29 mouse cellular contexts compared by ENCODE assay signal in the genomic region with DNA sequence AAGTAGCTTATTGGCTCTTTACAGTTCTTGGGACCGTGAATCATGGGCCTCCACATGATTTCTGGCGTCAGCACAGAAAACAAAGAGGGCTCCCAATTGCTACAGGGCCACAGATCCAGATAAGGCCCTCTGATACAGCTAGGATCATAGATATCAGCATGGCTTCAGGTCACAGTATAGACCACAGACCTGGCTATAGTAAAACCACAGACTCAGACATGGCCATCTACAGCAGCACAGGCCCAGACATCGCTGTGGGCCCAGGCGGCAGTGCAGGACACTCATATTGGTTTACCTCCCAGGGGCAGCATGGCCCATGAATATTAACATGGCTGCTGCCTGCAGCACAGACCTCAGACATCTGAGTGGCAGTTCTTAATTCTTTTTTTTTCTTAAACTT. TPM values are rescaled to one million over a fixed set of nuclear protein-coding genes. Genes with fewer than 3 reads are reported as not detected.
A peak's percentile ranks its signal among the peaks of the same experiment; 100 is the strongest.
DNase-seq lines count a peak whose midpoint lies in the region; ATAC-seq and TF ChIP-seq lines count a peak whose summit lies in the region.
"Had no signal": no experiment of that assay in that cellular context is flagged by ENCODE, and none has a peak within 500 bp of the region (broad histone marks: within the 10 kb centered on the region; RNA-seq: fewer than 3 reads in every experiment).

No protein-coding gene starts in this region.

- H3K27ac ChIP-seq in liver, embryonic 12.5 days, result no peak overlapping the region
- no peak overlapping the region for H3K27ac ChIP-seq in intestine, embryonic 15.5 days
- H3K27ac ChIP-seq: embryonic facial prominence, embryonic 13.5 days; embryonic facial prominence, embryonic 15.5 days; forebrain, embryonic 10.5 days; forebrain, embryonic 12.5 days had no signal

- 37% methylated on average over 4 of the region's 4 CpGs for WGBS in liver, embryonic 12.5 days (ENCODE audit: insufficient replicate concordance)
- 73% methylated on average over 4 of the region's 4 CpGs for WGBS in intestine, embryonic 15.5 days

- DNase-seq in liver, result no peak
- DNase-seq in G1E (ENCODE audit: low spot score), result peak; percentile 12
- no peak for DNase-seq in thymus, postnatal 0 days (ENCODE audit: low spot score)
- no peak for DNase-seq in layer of hippocampus, postnatal 36 days
- DNase-seq: adrenal gland, adult 8-10 months; adrenal gland, postnatal 14 days; adrenal gland, postnatal 36 days; B cell, adult 2 months; cerebellum, adult 11-12 months; cerebellum, adult 2 months; cerebellum, adult 9-10 months; cerebellum, postnatal 10 days; cerebellum, postnatal 25 days; embryo, embryonic 11 days had no signal

- no peak overlapping the region for H3K9ac ChIP-seq in liver, embryonic 12.5 days
- no peak overlapping the region for H3K9ac ChIP-seq in intestine, embryonic 15.5 days
- H3K9ac ChIP-seq: embryonic facial prominence, embryonic 13.5 days; embryonic facial prominence, embryonic 15.5 days; forebrain, embryonic 12.5 days had no signal

- no peak overlapping the region for H3K4me3 ChIP-seq in liver, embryonic 12.5 days
- peak overlapping the region; percentile 25; the same call in 1 of the 2 replicates for H3K4me3 ChIP-seq in G1E (ENCODE audit: low read depth, low read length)
- H3K4me3 ChIP-seq in intestine, embryonic 15.5 days (replicated peaks), result no peak overlapping the region
- H3K4me3 ChIP-seq: embryonic facial prominence, embryonic 13.5 days; embryonic facial prominence, embryonic 15.5 days; erythroblast, embryonic 14.5 days; forebrain, embryonic 10.5 days; forebrain, embryonic 12.5 days had no signal

- ATAC-seq in liver, embryonic 12.5 days, result peak; percentile 44; the same call in 1 of the 2 replicates
- peak; percentile 97 for ATAC-seq in G1E (ENCODE audit: extremely low read depth, insufficient number of reproducible peaks, low FRiP score, poor library complexity, severe bottlenecking)
- peak; percentile 70 for ATAC-seq in megakaryocyte progenitor cell, adult 5-6 weeks (replicated peaks; ENCODE audit: poor library complexity)
- no peak for ATAC-seq in intestine, embryonic 15.5 days
- ATAC-seq: activated CD4-positive, CD25-positive, alpha-beta regulatory T cell, adult 4 months; forebrain, embryonic 14.5 days; forebrain, embryonic 16.5 days; Patski had no signal

- TF ChIP-seq CTCF in G1E (IDR thresholded peaks at IDR 0.05; ENCODE audit: low read depth, low read length), result no peak

- no peaks in the 10 kb centered on the region for H3K27me3 ChIP-seq in liver, embryonic 12.5 days (replicated peaks)
- no peaks in the 10 kb centered on the region for H3K27me3 ChIP-seq in G1E (ENCODE audit: insufficient read depth, low read length)
- H3K27me3 ChIP-seq in intestine, embryonic 15.5 days (replicated peaks), result no peaks in the 10 kb centered on the region
- H3K27me3 ChIP-seq: embryonic facial prominence, embryonic 13.5 days; embryonic facial prominence, embryonic 15.5 days; forebrain, embryonic 12.5 days; Patski had no signal

- H3K9me3 ChIP-seq in liver, embryonic 12.5 days (replicated peaks), result no peaks in the 10 kb centered on the region
- H3K9me3 ChIP-seq in G1E (replicated peaks), result no peaks in the 10 kb centered on the region
- H3K9me3 ChIP-seq in intestine, embryonic 15.5 days, result no peaks in the 10 kb centered on the region
- H3K9me3 ChIP-seq: embryonic facial prominence, embryonic 13.5 days; embryonic facial prominence, embryonic 15.5 days; forebrain, embryonic 10.5 days; forebrain, embryonic 12.5 days had no signal

- no peak overlapping the region for H3K4me2 ChIP-seq in liver, embryonic 12.5 days
- H3K4me2 ChIP-seq in intestine, embryonic 15.5 days (replicated peaks), result no peak overlapping the region
- H3K4me2 ChIP-seq: embryonic facial prominence, embryonic 13.5 days; embryonic facial prominence, embryonic 15.5 days; forebrain, embryonic 12.5 days had no signal

- H3K4me1 ChIP-seq in liver, embryonic 12.5 days, result no peaks in the 10 kb centered on the region
- H3K4me1 ChIP-seq in G1E (ENCODE audit: insufficient read depth, low read depth, low read length), result peaks cover 22% of the 10 kb centered on the region
- H3K4me1 ChIP-seq in intestine, embryonic 15.5 days (replicated peaks), result no peaks in the 10 kb centered on the region
- H3K4me1 ChIP-seq: embryonic facial prominence, embryonic 13.5 days; embryonic facial prominence, embryonic 15.5 days; forebrain, embryonic 10.5 days; forebrain, embryonic 12.5 days had no signal

- H3K36me3 ChIP-seq in liver, embryonic 12.5 days, result no peaks in the 10 kb centered on the region
- no peaks in the 10 kb centered on the region for H3K36me3 ChIP-seq in G1E (replicated peaks)
- H3K36me3 ChIP-seq in intestine, embryonic 15.5 days, result no peaks in the 10 kb centered on the region
- H3K36me3 ChIP-seq: embryonic facial prominence, embryonic 13.5 days; embryonic facial prominence, embryonic 15.5 days; forebrain, embryonic 10.5 days; forebrain, embryonic 12.5 days had no signal

RNA-seq across cellular contexts. Expression of a gene that starts 34.8 kb away (rescaled TPM):
- 59.4 and 60.3 TPM in 2 replicates for polyA plus RNA-seq in liver, embryonic 12.5 days (2016; fragmentation: Nextera tagmentation; extraction: Ambion mirVana)
- total RNA-seq in G1E (2014; fragmentation: Nextera tagmentation), result 120 and 137 TPM in 2 replicates
- 105 and 118 TPM in 2 replicates for total RNA-seq in G1E (2017)
- 35.3 and 49.4 TPM in 2 replicates for polyA plus RNA-seq in G1E (2012)
- total RNA-seq in megakaryocyte progenitor cell, adult 5-6 weeks (2015), result 121 and 124 TPM in 2 replicates
- total RNA-seq in megakaryocyte progenitor cell, adult 5-6 weeks (2017), result 106 and 123 TPM in 2 replicates
- polyA plus RNA-seq in thymus, postnatal 0 days (2015; fragmentation: Nextera tagmentation; extraction: Ambion mirVana), result 114 and 125 TPM in 2 replicates
- polyA plus RNA-seq in intestine, embryonic 15.5 days (2015; fragmentation: Nextera tagmentation; extraction: Ambion mirVana), result 68.8 and 78.8 TPM in 2 replicates
- total RNA-seq in layer of hippocampus, postnatal 36 days (2021), result 10 to 100 TPM; 11.7 to 13.8 TPM

RNA-seq across cellular contexts. Expression of a gene that starts 37.1 kb away (rescaled TPM):
- not detected in 2 replicates for polyA plus RNA-seq in liver, embryonic 12.5 days (2016; fragmentation: Nextera tagmentation; extraction: Ambion mirVana)
- total RNA-seq in G1E (2014; fragmentation: Nextera tagmentation), result not detected in 2 replicates
- not detected in 2 replicates for total RNA-seq in G1E (2017)
- not detected in 2 replicates for polyA plus RNA-seq in G1E (2012)
- total RNA-seq in megakaryocyte progenitor cell, adult 5-6 weeks (2015), result not detected in 2 replicates
- not detected in 2 replicates for total RNA-seq in megakaryocyte progenitor cell, adult 5-6 weeks (2017)
- polyA plus RNA-seq in thymus, postnatal 0 days (2015; fragmentation: Nextera tagmentation; extraction: Ambion mirVana), result 0.38 and 0.90 TPM in 2 replicates
- 0.58 and 0.88 TPM in 2 replicates for polyA plus RNA-seq in intestine, embryonic 15.5 days (2015; fragmentation: Nextera tagmentation; extraction: Ambion mirVana)
- not detected for total RNA-seq in layer of hippocampus, postnatal 36 days (2021)
- total RNA-seq: adrenal gland, adult 18-20 months; adrenal gland, adult 8-10 months; adrenal gland, postnatal 14 days; adrenal gland, postnatal 36 days; ES-E14 had no signal
- polyA plus RNA-seq: activated CD4-positive, CD25-positive, alpha-beta regulatory T cell, adult 4 months; cerebellum, adult 2 months; embryonic facial prominence, embryonic 11.5 days; embryonic facial prominence, embryonic 13.5 days; embryonic facial prominence, embryonic 15.5 days; erythroblast, embryonic 14.5 days; forebrain, embryonic 10.5 days; forebrain, embryonic 12.5 days; forebrain, embryonic 14.5 days; forebrain, embryonic 16.5 days; Patski had no signal
